Mouse (Mus musculus) heart, postnatal 0 days (tissue): ENCODE data around the gene Car10.

ENCODE experiments used
- CTCF ChIP-seq: IDR thresholded peaks from 2 replicates; pipeline ENCODE4 v1.5.1; 2016; ENCODE audit warnings: antibody characterized with exemption, control low read depth, low read depth
- EP300 ChIP-seq: IDR thresholded peaks from 2 replicates; pipeline ENCODE4 v1.6.1; 2016; ENCODE audit warnings: antibody characterized with exemption, low read depth

DNA sequence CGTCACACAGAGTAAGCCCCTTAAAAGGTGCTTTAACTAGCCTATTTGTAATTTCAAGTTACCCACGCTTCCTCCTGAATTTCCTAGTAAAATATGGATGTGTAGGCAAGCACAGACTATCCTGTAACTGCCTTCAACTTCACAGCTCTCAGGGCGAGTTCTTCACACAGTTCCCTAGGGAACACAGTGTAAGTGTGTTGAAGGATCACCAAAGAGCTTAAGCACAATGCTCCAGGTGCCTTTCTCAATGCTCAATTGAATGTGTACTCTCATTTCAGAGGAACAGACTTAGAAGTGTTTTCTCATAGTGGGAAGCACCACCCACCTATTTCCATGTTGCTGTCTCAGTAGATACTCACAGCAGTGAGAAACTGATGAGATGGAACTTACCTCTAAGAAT lies 492.8 kb downstream of the Car10 start:
- TF ChIP-seq CTCF (no peak), EP300 (no peak)
